Mouse (Mus musculus): Measurements from ENCODE around the gene Gm47969. TPM values are rescaled to one million over a fixed set of nuclear protein-coding genes. Genes with fewer than 3 reads are reported as not detected.

The Gm47969 gene
- polyA plus RNA-seq, 1 experiment from 2014 or later: not detected

GRCm38 (mm10) chr1:83032508-83032907, 12.2 kb upstream of the Gm47969 start:
- Histone ChIP-seq H3K4me2 (ENCODE audit: low read depth, low read length) (no peak overlapping the region), H3K36me3 (ENCODE audit: control insufficient read depth, insufficient read depth, low read length) (no peaks in the 10 kb centered on the region), H3K27ac (replicated peaks; ENCODE audit: low read depth, low read length) (no peak overlapping the region), H3K9me3 (ENCODE audit: control insufficient read depth, low read length) (no peaks in the 10 kb centered on the region), H3K27me3 (replicated peaks; ENCODE audit: control insufficient read depth, insufficient read depth, low read length) (no peaks in the 10 kb centered on the region), H3K4me1 (ENCODE audit: control insufficient read depth, insufficient read depth, low read length) (no peaks in the 10 kb centered on the region), H3K9ac (ENCODE audit: low read depth, low read length) (no peak overlapping the region), H3K4me3 (ENCODE audit: low read depth, low read length) (no peak overlapping the region)
- no peak for ATAC-seq (ENCODE audit: low read depth)
- 89% methylated on average over 6 of the region's 6 CpGs for WGBS
- DNase-seq (ENCODE audit: low spot score): no peak

GRCm38 (mm10) chr1:83034509-83034908, 10.2 kb upstream of the Gm47969 start:
- Histone ChIP-seq H3K4me3 (ENCODE audit: low read depth, low read length) (no peak overlapping the region), H3K27me3 (replicated peaks; ENCODE audit: control insufficient read depth, insufficient read depth, low read length) (no peaks in the 10 kb centered on the region), H3K27ac (replicated peaks; ENCODE audit: low read depth, low read length) (no peak overlapping the region), H3K9ac (ENCODE audit: low read depth, low read length) (no peak overlapping the region), H3K9me3 (ENCODE audit: control insufficient read depth, low read length) (no peaks in the 10 kb centered on the region), H3K4me2 (ENCODE audit: low read depth, low read length) (no peak overlapping the region), H3K36me3 (ENCODE audit: control insufficient read depth, insufficient read depth, low read length) (no peaks in the 10 kb centered on the region), H3K4me1 (ENCODE audit: control insufficient read depth, insufficient read depth, low read length) (no peaks in the 10 kb centered on the region)
- ATAC-seq (ENCODE audit: low read depth) (no peak), DNase-seq (ENCODE audit: low spot score) (no peak)
- WGBS: 69% methylated on average over 5 of the region's 5 CpGs

- peak overlapping the region; percentile 72 for H3K4me2 ChIP-seq (ENCODE audit: low read depth, low read length)
- H3K4me1 ChIP-seq (ENCODE audit: control insufficient read depth, insufficient read depth, low read length): no peaks in the 10 kb centered on the region
- no peaks in the 10 kb centered on the region for H3K36me3 ChIP-seq (ENCODE audit: control insufficient read depth, insufficient read depth, low read length)
- H3K9me3 ChIP-seq (ENCODE audit: control insufficient read depth, low read length): no peaks in the 10 kb centered on the region
- no peak overlapping the region for H3K4me3 ChIP-seq (ENCODE audit: low read depth, low read length)
- ATAC-seq (ENCODE audit: low read depth) (no peak), DNase-seq (ENCODE audit: low spot score) (no peak)
- no peak overlapping the region for H3K27ac ChIP-seq (replicated peaks; ENCODE audit: low read depth, low read length)
- H3K27me3 ChIP-seq (replicated peaks; ENCODE audit: control insufficient read depth, insufficient read depth, low read length): no peaks in the 10 kb centered on the region
- 67% methylated on average over 11 of the region's 11 CpGs for WGBS
- H3K9ac ChIP-seq (ENCODE audit: low read depth, low read length): no peak overlapping the region
These were observed 7.7 kb upstream of the Gm47969 start for GRCm38 (mm10) chr1:83036892-83037667.

GRCm38 (mm10) chr1:83038109-83038672, 6.5 kb upstream of the Gm47969 start, which contains the start of gene Slc19a3:
Slc19a3 (minus strand) TSS chr1:83038448.
- Histone ChIP-seq H3K4me2 (ENCODE audit: low read depth, low read length) (peak within 1 kb of the TSS; percentile 72), H3K36me3 (ENCODE audit: control insufficient read depth, insufficient read depth, low read length) (no peaks in the 10 kb centered on the region), H3K4me3 (ENCODE audit: low read depth, low read length) (peak within 1 kb of the TSS; percentile 42), H3K9ac (ENCODE audit: low read depth, low read length) (peak within 1 kb of the TSS; percentile 54), H3K9me3 (ENCODE audit: control insufficient read depth, low read length) (no peaks in the 10 kb centered on the region), H3K27ac (replicated peaks; ENCODE audit: low read depth, low read length) (peak within 1 kb of the TSS; percentile 36; the same call in 1 of the 2 replicates), H3K27me3 (replicated peaks; ENCODE audit: control insufficient read depth, insufficient read depth, low read length) (no peaks in the 10 kb centered on the region), H3K4me1 (ENCODE audit: control insufficient read depth, insufficient read depth, low read length) (no peaks in the 10 kb centered on the region)
- WGBS: 1% methylated on average over 25 of the region's 25 CpGs
- peak; percentile 87 for DNase-seq (ENCODE audit: low spot score)
- ATAC-seq (ENCODE audit: low read depth): peak; percentile 93

GRCm38 (mm10) chr1:83039080-83039479, 5.7 kb upstream of the Gm47969 start:
- ATAC-seq (ENCODE audit: low read depth): no peak
- Histone ChIP-seq H3K27me3 (replicated peaks; ENCODE audit: control insufficient read depth, insufficient read depth, low read length) (no peaks in the 10 kb centered on the region), H3K9ac (ENCODE audit: low read depth, low read length) (no peak overlapping the region), H3K27ac (replicated peaks; ENCODE audit: low read depth, low read length) (no peak overlapping the region), H3K36me3 (ENCODE audit: control insufficient read depth, insufficient read depth, low read length) (no peaks in the 10 kb centered on the region), H3K9me3 (ENCODE audit: control insufficient read depth, low read length) (no peaks in the 10 kb centered on the region), H3K4me3 (ENCODE audit: low read depth, low read length) (no peak overlapping the region), H3K4me1 (ENCODE audit: control insufficient read depth, insufficient read depth, low read length) (no peaks in the 10 kb centered on the region), H3K4me2 (ENCODE audit: low read depth, low read length) (no peak overlapping the region)
- WGBS: 76% methylated on average over 4 of the region's 4 CpGs
- peak; percentile 33 for DNase-seq (ENCODE audit: low spot score)

- WGBS: 93% methylated on average over 2 of the region's 2 CpGs
- H3K4me3 ChIP-seq (ENCODE audit: low read depth, low read length): no peak within 1 kb of the TSS
- H3K9ac ChIP-seq (ENCODE audit: low read depth, low read length): no peak within 1 kb of the TSS
- ATAC-seq (ENCODE audit: low read depth) (no peak), DNase-seq (ENCODE audit: low spot score) (no peak)
- H3K4me2 ChIP-seq (ENCODE audit: low read depth, low read length): no peak within 1 kb of the TSS
- no peak within 1 kb of the TSS for H3K27ac ChIP-seq (replicated peaks; ENCODE audit: low read depth, low read length)
- H3K4me1 ChIP-seq (ENCODE audit: control insufficient read depth, insufficient read depth, low read length): no peaks in the 10 kb centered on the region
- no peaks in the 10 kb centered on the region for H3K36me3 ChIP-seq (ENCODE audit: control insufficient read depth, insufficient read depth, low read length)
- H3K27me3 ChIP-seq (replicated peaks; ENCODE audit: control insufficient read depth, insufficient read depth, low read length): no peaks in the 10 kb centered on the region
- no peaks in the 10 kb centered on the region for H3K9me3 ChIP-seq (ENCODE audit: control insufficient read depth, low read length)
These were observed 2.4 kb upstream of the Gm47969 start, which contains the start of gene Krtap28-10 for GRCm38 (mm10) chr1:83042380-83042779. Krtap28-10 (minus strand) TSS chr1:83042480.

- no peak overlapping the region for H3K9ac ChIP-seq (ENCODE audit: low read depth, low read length)
- no peak overlapping the region for H3K4me3 ChIP-seq (ENCODE audit: low read depth, low read length)
- ATAC-seq (ENCODE audit: low read depth) (no peak), DNase-seq (ENCODE audit: low spot score) (no peak)
- H3K27me3 ChIP-seq (replicated peaks; ENCODE audit: control insufficient read depth, insufficient read depth, low read length): no peaks in the 10 kb centered on the region
- H3K9me3 ChIP-seq (ENCODE audit: control insufficient read depth, low read length): no peaks in the 10 kb centered on the region
- whole genome bisulfite sequencing: 44% methylated on average over 1 of the region's 1 CpGs
- no peaks in the 10 kb centered on the region for H3K36me3 ChIP-seq (ENCODE audit: control insufficient read depth, insufficient read depth, low read length)
- H3K4me2 ChIP-seq (ENCODE audit: low read depth, low read length): no peak overlapping the region
- H3K4me1 ChIP-seq (ENCODE audit: control insufficient read depth, insufficient read depth, low read length): no peaks in the 10 kb centered on the region
- no peak overlapping the region for H3K27ac ChIP-seq (replicated peaks; ENCODE audit: low read depth, low read length)
These were observed 13.7 kb downstream of the Gm47969 start for GRCm38 (mm10) chr1:83058481-83058880.

GRCm38 (mm10) chr1:83059278-83059677, 14.5 kb downstream of the Gm47969 start, which contains the start of gene A030005K14Rik:
A030005K14Rik (minus strand) TSS chr1:83059378.
- no peaks in the 10 kb centered on the region for H3K4me1 ChIP-seq (ENCODE audit: control insufficient read depth, insufficient read depth, low read length)

More at GRCm38 (mm10) chr1:83059278-83059677, 14.5 kb downstream of the Gm47969 start, which contains the start of gene A030005K14Rik:
- no peak for DNase-seq (ENCODE audit: low spot score)
- ATAC-seq (ENCODE audit: low read depth): no peak
- Histone ChIP-seq H3K9me3 (ENCODE audit: control insufficient read depth, low read length) (no peaks in the 10 kb centered on the region), H3K27ac (replicated peaks; ENCODE audit: low read depth, low read length) (no peak within 1 kb of the TSS), H3K4me2 (ENCODE audit: low read depth, low read length) (no peak within 1 kb of the TSS), H3K36me3 (ENCODE audit: control insufficient read depth, insufficient read depth, low read length) (no peaks in the 10 kb centered on the region), H3K9ac (ENCODE audit: low read depth, low read length) (no peak within 1 kb of the TSS), H3K27me3 (replicated peaks; ENCODE audit: control insufficient read depth, insufficient read depth, low read length) (no peaks in the 10 kb centered on the region), H3K4me3 (ENCODE audit: low read depth, low read length) (no peak within 1 kb of the TSS)
- WGBS: 86% methylated on average over 9 of the region's 9 CpGs

Data from embryonic facial prominence, embryonic 14.5 days (tissue).